Mouse (Mus musculus): ENCODE results near the gene Rnf169. TPM values are rescaled to one million over a fixed set of nuclear protein-coding genes. Genes with fewer than 3 reads are reported as not detected.

Rnf169 gene
- polyA plus RNA-seq, 1 experiment = 1.6 TPM

DNA sequence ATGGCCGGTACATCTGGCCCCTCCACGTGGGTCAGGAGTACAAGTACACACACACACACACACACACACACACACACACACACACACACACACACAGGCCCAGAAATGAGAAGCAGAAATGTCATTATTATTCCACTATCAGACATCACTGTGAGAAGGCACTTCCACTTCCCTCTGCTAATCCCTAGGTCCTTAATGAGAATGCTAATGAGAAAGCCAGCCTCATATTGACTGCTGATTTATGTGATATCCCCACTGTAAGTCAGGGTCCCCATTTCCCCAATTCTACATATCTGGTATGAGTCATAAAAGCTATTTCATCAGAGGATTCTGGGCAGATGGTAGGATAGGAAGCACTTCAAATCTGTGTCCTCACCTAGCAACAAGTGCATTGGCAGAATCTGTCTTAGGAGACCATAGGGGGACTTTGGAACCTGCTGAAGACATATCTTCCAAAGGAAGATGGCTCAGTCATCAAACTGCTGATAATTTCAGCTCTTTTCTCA is 93.0 kb downstream of the Rnf169 start:
- TF ChIP-seq CTCF (IDR thresholded peaks at IDR 0.05; ENCODE audit: control insufficient read depth, insufficient read depth, insufficient replicate concordance, low read depth, low read length) = no peak
- no peak for TF ChIP-seq POLR2A (IDR thresholded peaks at IDR 0.05; ENCODE audit: control insufficient read depth, low read depth, low read length)

DNA sequence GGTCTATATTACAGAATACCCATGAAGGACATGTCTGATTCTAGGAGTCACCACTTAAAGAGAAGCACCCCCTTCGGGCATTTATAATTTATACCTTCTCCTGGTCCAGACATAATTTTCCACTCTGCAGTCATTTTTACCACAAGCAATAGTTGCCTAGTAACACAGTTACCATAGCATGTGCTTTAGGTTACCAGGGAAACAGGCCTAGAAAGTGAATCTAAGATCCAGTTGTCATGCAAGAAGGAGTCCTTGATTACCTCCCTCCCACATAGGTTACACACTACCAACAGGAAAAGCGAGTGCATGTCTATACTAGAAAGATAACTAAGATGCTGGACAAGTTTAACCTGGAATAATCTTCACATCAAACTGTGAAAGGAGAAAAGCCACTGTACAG is 102.0 kb downstream of the Rnf169 start:
- Histone ChIP-seq H3K4me3 (ENCODE audit: control insufficient read depth, low read depth, low read length) (no peak overlapping the region), H3K27ac (ENCODE audit: control insufficient read depth, insufficient read depth, low read depth, low read length) (no peak overlapping the region), H3K27me3 (ENCODE audit: control insufficient read depth, insufficient read depth, low read length) (no peaks in the 10 kb centered on the region), H3K4me1 (ENCODE audit: control insufficient read depth, insufficient read depth, low read length) (no peaks in the 10 kb centered on the region), H3K36me3 (ENCODE audit: control insufficient read depth, insufficient read depth, low read length) (no peaks in the 10 kb centered on the region)
- TF ChIP-seq CTCF (IDR thresholded peaks at IDR 0.05; ENCODE audit: control insufficient read depth, insufficient read depth, insufficient replicate concordance, low read depth, low read length) (no peak), POLR2A (IDR thresholded peaks at IDR 0.05; ENCODE audit: control insufficient read depth, low read depth, low read length) (no peak)

More for the DNA sequence above, 93.0 kb downstream of the Rnf169 start:
- Histone ChIP-seq H3K4me3 (ENCODE audit: control insufficient read depth, low read depth, low read length) (no peak overlapping the region), H3K4me1 (ENCODE audit: control insufficient read depth, insufficient read depth, low read length) (no peaks in the 10 kb centered on the region), H3K27ac (ENCODE audit: control insufficient read depth, insufficient read depth, low read depth, low read length) (no peak overlapping the region), H3K36me3 (ENCODE audit: control insufficient read depth, insufficient read depth, low read length) (peaks cover 1% of the 10 kb centered on the region; the same call in 1 of the 2 replicates), H3K27me3 (ENCODE audit: control insufficient read depth, insufficient read depth, low read length) (no peaks in the 10 kb centered on the region)

DNA sequence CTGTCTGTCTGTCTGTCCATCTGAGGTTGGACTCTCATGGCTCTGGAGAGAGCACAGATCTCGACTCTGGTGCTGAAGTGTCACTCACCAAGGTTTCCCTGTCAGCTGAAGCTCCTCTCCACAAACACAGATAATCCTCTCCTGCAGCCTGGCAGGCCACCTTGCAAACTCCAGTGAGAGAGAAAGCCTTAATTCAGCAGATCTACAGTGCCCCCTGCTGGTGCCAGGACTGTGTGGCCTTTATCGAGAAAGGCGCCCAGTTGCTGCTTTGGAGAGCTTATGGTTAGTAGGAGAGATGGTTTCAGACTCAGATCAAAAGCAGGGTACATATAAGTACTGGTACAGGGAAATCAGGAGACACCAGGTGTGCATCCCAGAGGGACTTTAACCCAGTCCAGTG is 103.9 kb downstream of the Rnf169 start:
- Histone ChIP-seq H3K36me3 (ENCODE audit: control insufficient read depth, insufficient read depth, low read length) (no peaks in the 10 kb centered on the region), H3K27ac (ENCODE audit: control insufficient read depth, insufficient read depth, low read depth, low read length) (no peak overlapping the region), H3K4me1 (ENCODE audit: control insufficient read depth, insufficient read depth, low read length) (no peaks in the 10 kb centered on the region), H3K4me3 (ENCODE audit: control insufficient read depth, low read depth, low read length) (no peak overlapping the region), H3K27me3 (ENCODE audit: control insufficient read depth, insufficient read depth, low read length) (no peaks in the 10 kb centered on the region)
- TF ChIP-seq CTCF (IDR thresholded peaks at IDR 0.05; ENCODE audit: control insufficient read depth, insufficient read depth, insufficient replicate concordance, low read depth, low read length) (peak; percentile 63; the same call in 1 of the 2 replicates), POLR2A (IDR thresholded peaks at IDR 0.05; ENCODE audit: control insufficient read depth, low read depth, low read length) (no peak)

DNA sequence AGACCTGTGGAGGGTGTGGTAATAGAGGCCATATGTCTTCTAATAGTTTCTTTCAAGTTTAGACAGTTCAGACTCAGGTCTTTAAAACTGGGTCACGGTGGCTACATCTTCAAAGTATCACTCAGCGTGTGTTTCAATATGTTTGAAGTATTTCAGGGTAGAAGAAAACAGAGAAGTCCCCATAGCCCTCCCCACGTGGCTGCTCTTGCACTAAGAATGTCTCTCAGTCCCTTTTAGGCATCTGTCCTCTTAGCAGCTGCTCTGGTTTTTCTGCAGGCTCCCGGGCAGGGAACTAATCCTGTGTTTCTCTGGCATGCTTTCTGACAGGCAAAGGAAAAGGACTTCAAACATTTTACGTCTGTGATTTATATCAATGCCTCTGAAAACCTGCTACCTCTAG is 104.4 kb downstream of the Rnf169 start:
- no peak for TF ChIP-seq POLR2A (IDR thresholded peaks at IDR 0.05; ENCODE audit: control insufficient read depth, low read depth, low read length)
- TF ChIP-seq CTCF (IDR thresholded peaks at IDR 0.05; ENCODE audit: control insufficient read depth, insufficient read depth, insufficient replicate concordance, low read depth, low read length) = no peak
- Histone ChIP-seq H3K27me3 (ENCODE audit: control insufficient read depth, insufficient read depth, low read length) (no peaks in the 10 kb centered on the region), H3K36me3 (ENCODE audit: control insufficient read depth, insufficient read depth, low read length) (no peaks in the 10 kb centered on the region), H3K27ac (ENCODE audit: control insufficient read depth, insufficient read depth, low read depth, low read length) (no peak overlapping the region), H3K4me3 (ENCODE audit: control insufficient read depth, low read depth, low read length) (no peak overlapping the region), H3K4me1 (ENCODE audit: control insufficient read depth, insufficient read depth, low read length) (no peaks in the 10 kb centered on the region)

DNA sequence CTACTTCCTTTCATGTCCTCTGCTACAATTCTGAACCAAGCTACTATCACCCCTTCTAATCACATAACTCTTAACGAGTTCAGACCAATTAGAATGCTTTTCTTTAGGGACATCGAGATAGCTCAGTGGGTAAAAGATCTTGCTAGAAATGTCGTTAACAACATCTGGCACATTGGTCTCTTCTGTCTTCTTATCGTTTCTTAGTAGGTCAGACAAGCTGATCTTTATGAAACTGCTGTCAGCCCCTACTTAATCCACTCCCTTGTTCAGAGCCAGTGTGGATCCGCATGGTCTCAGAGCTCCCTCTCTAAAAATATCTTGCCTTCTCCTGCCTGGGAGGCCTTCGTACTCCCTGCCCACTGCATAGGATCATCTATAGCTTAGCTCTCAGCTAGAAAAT is 106.3 kb downstream of the Rnf169 start:
- Histone ChIP-seq H3K27me3 (ENCODE audit: control insufficient read depth, insufficient read depth, low read length) (no peaks in the 10 kb centered on the region), H3K4me1 (ENCODE audit: control insufficient read depth, insufficient read depth, low read length) (no peaks in the 10 kb centered on the region), H3K27ac (ENCODE audit: control insufficient read depth, insufficient read depth, low read depth, low read length) (no peak overlapping the region), H3K4me3 (ENCODE audit: control insufficient read depth, low read depth, low read length) (no peak overlapping the region), H3K36me3 (ENCODE audit: control insufficient read depth, insufficient read depth, low read length) (no peaks in the 10 kb centered on the region)
- TF ChIP-seq POLR2A (IDR thresholded peaks at IDR 0.05; ENCODE audit: control insufficient read depth, low read depth, low read length) (no peak), CTCF (IDR thresholded peaks at IDR 0.05; ENCODE audit: control insufficient read depth, insufficient read depth, insufficient replicate concordance, low read depth, low read length) (no peak)

Other genes with a start within 250 kb of the Rnf169 start
- gene Olfr521, start 216.9 kb downstream of the Rnf169 start, polyA plus RNA-seq (2012; rRNA removed) = not detected in 2 replicates
- gene Neu3, start 152.0 kb downstream of the Rnf169 start, polyA plus RNA-seq (2012; rRNA removed) = 0.87 and 0.91 TPM in 2 replicates
- gene Xrra1, start 121.3 kb downstream of the Rnf169 start, polyA plus RNA-seq (2012; rRNA removed) = 268 and 301 TPM in 2 replicates
- 142 and 204 TPM in 2 replicates for gene Spcs2, start 117.0 kb downstream of the Rnf169 start, polyA plus RNA-seq (2012; rRNA removed)
- 0.38 and 1.2 TPM in 2 replicates for gene Chrdl2, start 25.7 kb upstream of the Rnf169 start, polyA plus RNA-seq (2012; rRNA removed)
- gene Pold3, start 141.1 kb upstream of the Rnf169 start, polyA plus RNA-seq (2012; rRNA removed) = 50.6 and 51.6 TPM in 2 replicates
- 2.2 TPM in 2 replicates for gene Lipt2, start 178.8 kb upstream of the Rnf169 start, polyA plus RNA-seq (2012; rRNA removed)
- gene Kcne3, start 196.1 kb upstream of the Rnf169 start, polyA plus RNA-seq (2012; rRNA removed) = 193 and 197 TPM in 2 replicates
- gene Pgm2l1, start 246.9 kb upstream of the Rnf169 start, polyA plus RNA-seq (2012; rRNA removed) = 5.3 and 6.5 TPM in 2 replicates